ENCODE assay signal across 8 mouse cellular contexts in genomic region chr11:100527066-100527457, GRCm38 (mm10). TPM values are rescaled to one million over a fixed set of nuclear protein-coding genes. Genes with fewer than 3 reads are reported as not detected.
DNase-seq lines count a peak whose midpoint lies in the region; ATAC-seq and TF ChIP-seq lines count a peak whose summit lies in the region.

No protein-coding gene starts in this region.

- peak overlapping the region; percentile 91 for H3K9ac ChIP-seq in forebrain, embryonic 15.5 days (replicated peaks)
- H3K9ac ChIP-seq in lung, embryonic 15.5 days = peak overlapping the region; percentile 81

- peaks cover 42% of the 10 kb centered on the region for H3K4me1 ChIP-seq in G1E (ENCODE audit: insufficient read depth, low read depth, low read length)
- H3K4me1 ChIP-seq in forebrain, embryonic 15.5 days = peaks cover 38% of the 10 kb centered on the region
- H3K4me1 ChIP-seq in lung, embryonic 15.5 days = peaks cover 38% of the 10 kb centered on the region

- 0 out of 2 replicates have a peak, but pooled peaks have one; percentile 2 for ATAC-seq in G1E (ENCODE audit: extremely low read depth, insufficient number of reproducible peaks, low FRiP score, poor library complexity, severe bottlenecking)
- peak; percentile 51 for ATAC-seq in forebrain, embryonic 15.5 days (replicated peaks)
- ATAC-seq in lung, embryonic 15.5 days (ENCODE audit: borderline replicate concordance, extremely low read depth, low FRiP score, low TSS enrichment) = peak; percentile 21; the same call in 1 of the 2 replicates

- WGBS in forebrain, embryonic 15.5 days = under 1% methylated on average over 26 of the region's 26 CpGs
- under 1% methylated on average over 26 of the region's 26 CpGs for WGBS in lung, embryonic 15.5 days

- peak; percentile 58 for DNase-seq in G1E (ENCODE audit: low spot score)
- DNase-seq in cerebellum, adult 11-12 months = peak; percentile 78
- DNase-seq in heart, postnatal 4 days = peak; percentile 71
- peak; percentile 21 for DNase-seq in layer of hippocampus, adult 9-10 months (ENCODE audit: low spot score)
- peak; percentile 55 for DNase-seq in ovary, adult 18-20 months (ENCODE audit: low spot score)
- DNase-seq in thymus, postnatal 14 days = peak; percentile 68

- H3K36me3 ChIP-seq in G1E (replicated peaks) = peaks cover 43% of the 10 kb centered on the region
- peaks cover 19% of the 10 kb centered on the region for H3K36me3 ChIP-seq in forebrain, embryonic 15.5 days
- peaks cover 13% of the 10 kb centered on the region for H3K36me3 ChIP-seq in lung, embryonic 15.5 days

- TF ChIP-seq CTCF in G1E (IDR thresholded peaks at IDR 0.05; ENCODE audit: low read depth, low read length) = no peak

- peak overlapping the region; percentile 64 for H3K4me2 ChIP-seq in forebrain, embryonic 15.5 days (replicated peaks)
- H3K4me2 ChIP-seq in lung, embryonic 15.5 days = peak overlapping the region; percentile 84

- H3K9me3 ChIP-seq in G1E (replicated peaks) = no peaks in the 10 kb centered on the region
- H3K9me3 ChIP-seq in forebrain, embryonic 15.5 days = no peaks in the 10 kb centered on the region
- H3K9me3 ChIP-seq in lung, embryonic 15.5 days = no peaks in the 10 kb centered on the region

- H3K27me3 ChIP-seq in G1E (ENCODE audit: insufficient read depth, low read length) = no peaks in the 10 kb centered on the region
- no peaks in the 10 kb centered on the region for H3K27me3 ChIP-seq in forebrain, embryonic 15.5 days
- no peaks in the 10 kb centered on the region for H3K27me3 ChIP-seq in lung, embryonic 15.5 days

- H3K27ac ChIP-seq in forebrain, embryonic 15.5 days (replicated peaks) = peak overlapping the region; percentile 96
- H3K27ac ChIP-seq in lung, embryonic 15.5 days = peak overlapping the region; percentile 86

- H3K4me3 ChIP-seq in G1E (ENCODE audit: low read depth, low read length) = peak overlapping the region; percentile 81
- peak overlapping the region; percentile 93 for H3K4me3 ChIP-seq in forebrain, embryonic 15.5 days
- peak overlapping the region; percentile 75 for H3K4me3 ChIP-seq in lung, embryonic 15.5 days

RNA-seq across cellular contexts. Expression of gene Acly, which starts 0.7 kb away (rescaled TPM):
- total RNA-seq in G1E (2014; fragmentation: Nextera tagmentation) (134 and 139 TPM in 2 replicates), G1E (2017) (205 and 206 TPM in 2 replicates)
- 36.3 and 86.9 TPM in 2 replicates for polyA plus RNA-seq in G1E (2012)
- 230 and 237 TPM in 2 replicates for polyA plus RNA-seq in forebrain, embryonic 15.5 days (2015; fragmentation: Nextera tagmentation; extraction: Ambion mirVana)
- 10 to 100 TPM; 60.7 to 63.4 TPM for total RNA-seq in heart, postnatal 4 days (2021)
- 151 and 153 TPM in 2 replicates for polyA plus RNA-seq in lung, embryonic 15.5 days (2015; fragmentation: Nextera tagmentation; extraction: Ambion mirVana)

RNA-seq across cellular contexts. Expression of gene Ttc25, which starts 18.3 kb away (rescaled TPM):
- total RNA-seq in G1E (2014; fragmentation: Nextera tagmentation) (0.49 TPM in 1 of 2 replicates, not detected in the other), G1E (2017) (0.17 and 0.60 TPM in 2 replicates)
- polyA plus RNA-seq in G1E (2012) = 0.09 and 0.21 TPM in 2 replicates
- polyA plus RNA-seq in forebrain, embryonic 15.5 days (2015; fragmentation: Nextera tagmentation; extraction: Ambion mirVana) = 1.1 and 2.1 TPM in 2 replicates
- under 1 TPM; 0.21 to 0.70 TPM for total RNA-seq in heart, postnatal 4 days (2021)
- polyA plus RNA-seq in lung, embryonic 15.5 days (2015; fragmentation: Nextera tagmentation; extraction: Ambion mirVana) = 1.6 and 2.6 TPM in 2 replicates

RNA-seq across cellular contexts. Expression of gene Cnp, which starts 47.6 kb away (rescaled TPM):
- total RNA-seq in G1E (2014; fragmentation: Nextera tagmentation) = 1.1 and 2.7 TPM in 2 replicates
- 4.8 and 5.9 TPM in 2 replicates for total RNA-seq in G1E (2017)
- polyA plus RNA-seq in G1E (2012) = 5.1 and 5.9 TPM in 2 replicates
- polyA plus RNA-seq in forebrain, embryonic 15.5 days (2015; fragmentation: Nextera tagmentation; extraction: Ambion mirVana) = 23.4 and 26.9 TPM in 2 replicates
- total RNA-seq in heart, postnatal 4 days (2021) = 1 to 10 TPM; 6.3 to 7.3 TPM
- 28.7 and 32.3 TPM in 2 replicates for polyA plus RNA-seq in lung, embryonic 15.5 days (2015; fragmentation: Nextera tagmentation; extraction: Ambion mirVana)

RNA-seq across cellular contexts. Expression of gene Klhl11, which starts 54.5 kb away (rescaled TPM):
- total RNA-seq in G1E (2014; fragmentation: Nextera tagmentation) (22.4 and 28.3 TPM in 2 replicates), G1E (2017) (23.4 and 27.5 TPM in 2 replicates)
- 2.9 and 3.4 TPM in 2 replicates for polyA plus RNA-seq in G1E (2012)
- polyA plus RNA-seq in forebrain, embryonic 15.5 days (2015; fragmentation: Nextera tagmentation; extraction: Ambion mirVana) = 13.5 and 14.0 TPM in 2 replicates
- 10 to 100 TPM; 11.8 to 13.4 TPM for total RNA-seq in heart, postnatal 4 days (2021)
- 8.6 and 9.3 TPM in 2 replicates for polyA plus RNA-seq in lung, embryonic 15.5 days (2015; fragmentation: Nextera tagmentation; extraction: Ambion mirVana)

Comparison
In these comparisons a context has a peak if more than half of its experiments do, and no peak if none do; other contexts are left out.
1. Peak in every context shown above with its lines: DNase-seq, ATAC-seq, H3K4me3 ChIP-seq and H3K27ac ChIP-seq.
2. DNase-seq: peak in every context shown above with its lines; median percentile 78 in cerebellum, adult 11-12 months; 71 in heart, postnatal 4 days; 68 in thymus, postnatal 14 days; 58 in G1E; 55 in ovary, adult 18-20 months; 21 in layer of hippocampus, adult 9-10 months.